Mouse (Mus musculus): Measurements from ENCODE around the gene Cfap300. TPM values are rescaled to one million over a fixed set of nuclear protein-coding genes. Genes with fewer than 3 reads are reported as not detected.
A peak's percentile ranks its signal among the peaks of the same experiment; 100 is the strongest.

The Cfap300 gene
- polyA plus RNA-seq (2014; fragmentation: Nextera tagmentation; extraction: Ambion mirVana) = 12.0 and 13.8 TPM in 2 replicates

GRCm38 (mm10) chr9:8042338-8043043 is at the start of gene Cfap300:
TSS of gene Cfap300 (minus strand) at chr9:8042823.
- H3K36me3 ChIP-seq (ENCODE audit: control insufficient read depth, insufficient read depth, low read length) = no peaks in the 10 kb centered on the region
- H3K9ac ChIP-seq (replicated peaks; ENCODE audit: low read depth, low read length) = peak within 1 kb of the TSS; percentile 40; the same call in 1 of the 2 replicates
- peak within 1 kb of the TSS; percentile 63 for H3K4me2 ChIP-seq (replicated peaks; ENCODE audit: low read depth, low read length)
- H3K27me3 ChIP-seq (ENCODE audit: control insufficient read depth, insufficient read depth, low read length) = no peaks in the 10 kb centered on the region
- peak; percentile 98 for ATAC-seq (ENCODE audit: insufficient number of reproducible peaks, insufficient read depth, low FRiP score, low read depth)
- no peaks in the 10 kb centered on the region for H3K9me3 ChIP-seq (ENCODE audit: control insufficient read depth, low read depth, low read length)
- peak within 1 kb of the TSS; percentile 63; the same call in 1 of the 2 replicates for H3K27ac ChIP-seq (ENCODE audit: low read length)
- H3K4me3 ChIP-seq (ENCODE audit: low read depth, low read length) = peak within 1 kb of the TSS; percentile 73
- H3K4me1 ChIP-seq (ENCODE audit: control insufficient read depth, insufficient read depth, low read length) = no peaks in the 10 kb centered on the region
- WGBS = 1% methylated on average over 39 of the region's 39 CpGs

- Histone ChIP-seq H3K4me3 (ENCODE audit: low read depth, low read length) (no peak overlapping the region), H3K4me1 (ENCODE audit: control insufficient read depth, insufficient read depth, low read length) (no peaks in the 10 kb centered on the region), H3K9ac (replicated peaks; ENCODE audit: low read depth, low read length) (no peak overlapping the region), H3K27me3 (ENCODE audit: control insufficient read depth, insufficient read depth, low read length) (no peaks in the 10 kb centered on the region), H3K9me3 (ENCODE audit: control insufficient read depth, low read depth, low read length) (no peaks in the 10 kb centered on the region), H3K36me3 (ENCODE audit: control insufficient read depth, insufficient read depth, low read length) (0 out of 2 replicates have a peak, but pooled peaks cover 4% of the 10 kb centered on the region), H3K27ac (ENCODE audit: low read length) (no peak overlapping the region), H3K4me2 (replicated peaks; ENCODE audit: low read depth, low read length) (no peak overlapping the region)
- no peak for ATAC-seq (ENCODE audit: insufficient number of reproducible peaks, insufficient read depth, low FRiP score, low read depth)
- WGBS = 86% methylated on average over 5 of the region's 5 CpGs
These were observed 36.3 kb upstream of the Cfap300 start for GRCm38 (mm10) chr9:8078882-8079281.

- Histone ChIP-seq H3K4me2 (replicated peaks; ENCODE audit: low read depth, low read length) (no peak overlapping the region), H3K27ac (ENCODE audit: low read length) (no peak overlapping the region), H3K27me3 (ENCODE audit: control insufficient read depth, insufficient read depth, low read length) (no peaks in the 10 kb centered on the region), H3K9me3 (ENCODE audit: control insufficient read depth, low read depth, low read length) (no peaks in the 10 kb centered on the region), H3K9ac (replicated peaks; ENCODE audit: low read depth, low read length) (no peak overlapping the region), H3K4me3 (ENCODE audit: low read depth, low read length) (no peak overlapping the region), H3K36me3 (ENCODE audit: control insufficient read depth, insufficient read depth, low read length) (0 out of 2 replicates have a peak, but pooled peaks cover 4% of the 10 kb centered on the region), H3K4me1 (ENCODE audit: control insufficient read depth, insufficient read depth, low read length) (no peaks in the 10 kb centered on the region)
- ATAC-seq (ENCODE audit: insufficient number of reproducible peaks, insufficient read depth, low FRiP score, low read depth) = no peak
These were observed 31.7 kb upstream of the Cfap300 start for GRCm38 (mm10) chr9:8074345-8074744.

GRCm38 (mm10) chr9:8073203-8073755 is 30.7 kb upstream of the Cfap300 start:
- no peaks in the 10 kb centered on the region for H3K36me3 ChIP-seq (ENCODE audit: control insufficient read depth, insufficient read depth, low read length)
- no peaks in the 10 kb centered on the region for H3K9me3 ChIP-seq (ENCODE audit: control insufficient read depth, low read depth, low read length)
- ATAC-seq (ENCODE audit: insufficient number of reproducible peaks, insufficient read depth, low FRiP score, low read depth) = no peak
- no peak overlapping the region for H3K4me2 ChIP-seq (replicated peaks; ENCODE audit: low read depth, low read length)
- H3K4me3 ChIP-seq (ENCODE audit: low read depth, low read length) = no peak overlapping the region
- H3K27me3 ChIP-seq (ENCODE audit: control insufficient read depth, insufficient read depth, low read length) = no peaks in the 10 kb centered on the region
- WGBS = 92% methylated on average over 3 of the region's 3 CpGs
- no peaks in the 10 kb centered on the region for H3K4me1 ChIP-seq (ENCODE audit: control insufficient read depth, insufficient read depth, low read length)
- no peak overlapping the region for H3K27ac ChIP-seq (ENCODE audit: low read length)
- H3K9ac ChIP-seq (replicated peaks; ENCODE audit: low read depth, low read length) = no peak overlapping the region

- Histone ChIP-seq H3K4me2 (replicated peaks; ENCODE audit: low read depth, low read length) (no peak overlapping the region), H3K9me3 (ENCODE audit: control insufficient read depth, low read depth, low read length) (no peaks in the 10 kb centered on the region), H3K27ac (ENCODE audit: low read length) (no peak overlapping the region), H3K27me3 (ENCODE audit: control insufficient read depth, insufficient read depth, low read length) (no peaks in the 10 kb centered on the region), H3K4me1 (ENCODE audit: control insufficient read depth, insufficient read depth, low read length) (0 out of 2 replicates have a peak, but pooled peaks cover 3% of the 10 kb centered on the region), H3K9ac (replicated peaks; ENCODE audit: low read depth, low read length) (no peak overlapping the region), H3K36me3 (ENCODE audit: control insufficient read depth, insufficient read depth, low read length) (no peaks in the 10 kb centered on the region), H3K4me3 (ENCODE audit: low read depth, low read length) (no peak overlapping the region)
- 77% methylated on average over 3 of the region's 3 CpGs for WGBS
- no peak for ATAC-seq (ENCODE audit: insufficient number of reproducible peaks, insufficient read depth, low FRiP score, low read depth)
These were observed 17.0 kb upstream of the Cfap300 start for GRCm38 (mm10) chr9:8059636-8060035.

GRCm38 (mm10) chr9:8054831-8055230 is 12.2 kb upstream of the Cfap300 start:
- Histone ChIP-seq H3K36me3 (ENCODE audit: control insufficient read depth, insufficient read depth, low read length) (no peaks in the 10 kb centered on the region), H3K4me3 (ENCODE audit: low read depth, low read length) (no peak overlapping the region), H3K27me3 (ENCODE audit: control insufficient read depth, insufficient read depth, low read length) (no peaks in the 10 kb centered on the region), H3K4me2 (replicated peaks; ENCODE audit: low read depth, low read length) (no peak overlapping the region), H3K9ac (replicated peaks; ENCODE audit: low read depth, low read length) (no peak overlapping the region), H3K4me1 (ENCODE audit: control insufficient read depth, insufficient read depth, low read length) (0 out of 2 replicates have a peak, but pooled peaks cover 3% of the 10 kb centered on the region), H3K9me3 (ENCODE audit: control insufficient read depth, low read depth, low read length) (no peaks in the 10 kb centered on the region), H3K27ac (ENCODE audit: low read length) (no peak overlapping the region)
- peak; percentile 65; the same call in 1 of the 2 replicates for ATAC-seq (ENCODE audit: insufficient number of reproducible peaks, insufficient read depth, low FRiP score, low read depth)
- WGBS = 15% methylated on average over 1 of the region's 1 CpGs

- Histone ChIP-seq H3K27ac (ENCODE audit: low read length) (peak overlapping the region; percentile 3; the same call in 1 of the 2 replicates), H3K4me3 (ENCODE audit: low read depth, low read length) (peak overlapping the region; percentile 73), H3K9me3 (ENCODE audit: control insufficient read depth, low read depth, low read length) (no peaks in the 10 kb centered on the region), H3K9ac (replicated peaks; ENCODE audit: low read depth, low read length) (0 out of 2 replicates have a peak overlapping the region, but pooled peaks have one; percentile 40), H3K27me3 (ENCODE audit: control insufficient read depth, insufficient read depth, low read length) (no peaks in the 10 kb centered on the region), H3K36me3 (ENCODE audit: control insufficient read depth, insufficient read depth, low read length) (no peaks in the 10 kb centered on the region), H3K4me1 (ENCODE audit: control insufficient read depth, insufficient read depth, low read length) (no peaks in the 10 kb centered on the region), H3K4me2 (replicated peaks; ENCODE audit: low read depth, low read length) (peak overlapping the region; percentile 63)
- ATAC-seq (ENCODE audit: insufficient number of reproducible peaks, insufficient read depth, low FRiP score, low read depth) = no peak
- WGBS = 11% methylated on average over 5 of the region's 5 CpGs
These were observed 393 bp upstream of the Cfap300 start for GRCm38 (mm10) chr9:8043044-8043387.

- ATAC-seq (ENCODE audit: insufficient number of reproducible peaks, insufficient read depth, low FRiP score, low read depth) = peak; percentile 67; the same call in 1 of the 2 replicates
- Histone ChIP-seq H3K27ac (ENCODE audit: low read length) (no peak overlapping the region), H3K4me3 (ENCODE audit: low read depth, low read length) (no peak overlapping the region), H3K36me3 (ENCODE audit: control insufficient read depth, insufficient read depth, low read length) (no peaks in the 10 kb centered on the region), H3K4me2 (replicated peaks; ENCODE audit: low read depth, low read length) (no peak overlapping the region), H3K9ac (replicated peaks; ENCODE audit: low read depth, low read length) (no peak overlapping the region), H3K4me1 (ENCODE audit: control insufficient read depth, insufficient read depth, low read length) (no peaks in the 10 kb centered on the region), H3K27me3 (ENCODE audit: control insufficient read depth, insufficient read depth, low read length) (no peaks in the 10 kb centered on the region), H3K9me3 (ENCODE audit: control insufficient read depth, low read depth, low read length) (no peaks in the 10 kb centered on the region)
- 15% methylated on average over 7 of the region's 7 CpGs for WGBS
These were observed 7.1 kb downstream of the Cfap300 start for GRCm38 (mm10) chr9:8035546-8035945.

All from stomach, embryonic 14.5 days (tissue).